Mouse (Mus musculus): ENCODE measurements around the gene Olfr1381. TPM values are rescaled to one million over a fixed set of nuclear protein-coding genes. Genes with fewer than 3 reads are reported as not detected.
"Not testable (repeated sequence)": the region's sequence is repeated elsewhere in the genome, so short reads cannot be mapped to it uniquely, and the experiment has no call there.

The Olfr1381 gene
- polyA plus RNA-seq (2012; rRNA removed): not detected in 2 replicates

DNA sequence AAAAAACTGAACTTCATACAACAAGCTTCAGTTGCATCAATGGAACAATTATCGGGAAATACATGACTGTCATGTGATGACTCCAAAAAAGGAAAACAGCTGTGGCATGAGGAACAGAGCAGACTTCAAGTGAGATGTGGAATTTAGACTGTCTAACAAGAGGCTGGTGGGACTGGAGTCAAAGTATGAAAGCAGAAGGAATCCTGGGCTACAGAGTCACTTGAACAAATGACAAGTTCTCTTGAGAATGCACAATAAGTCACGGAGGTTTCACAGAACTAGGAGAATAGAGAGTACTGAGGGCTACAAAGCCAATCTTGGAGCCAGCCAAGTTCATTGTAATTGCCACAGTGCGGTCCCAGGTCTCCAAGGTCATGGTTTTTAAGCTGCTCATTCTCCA is at the start of gene Olfr1381:
Olfr1381 (plus strand) TSS at position 301 of the 400 bp plus-strand sequence.
- not testable (repeated sequence) for H3K27me3 ChIP-seq (ENCODE audit: control insufficient read depth, insufficient read depth, low read length); H3K4me1 ChIP-seq (ENCODE audit: control insufficient read depth, insufficient read depth, insufficient read length); H3K4me3 ChIP-seq (ENCODE audit: extremely low read depth, insufficient read depth, insufficient read length); DNase-seq (ENCODE audit: low read depth in 1 of 2, low spot score in 2 of 2); H3K27ac ChIP-seq (ENCODE audit: insufficient read depth, low read length); H3K36me3 ChIP-seq (ENCODE audit: control insufficient read depth, insufficient read depth, low read length)
- WGBS: 78% methylated on average over 3 of the region's 3 CpGs

DNA sequence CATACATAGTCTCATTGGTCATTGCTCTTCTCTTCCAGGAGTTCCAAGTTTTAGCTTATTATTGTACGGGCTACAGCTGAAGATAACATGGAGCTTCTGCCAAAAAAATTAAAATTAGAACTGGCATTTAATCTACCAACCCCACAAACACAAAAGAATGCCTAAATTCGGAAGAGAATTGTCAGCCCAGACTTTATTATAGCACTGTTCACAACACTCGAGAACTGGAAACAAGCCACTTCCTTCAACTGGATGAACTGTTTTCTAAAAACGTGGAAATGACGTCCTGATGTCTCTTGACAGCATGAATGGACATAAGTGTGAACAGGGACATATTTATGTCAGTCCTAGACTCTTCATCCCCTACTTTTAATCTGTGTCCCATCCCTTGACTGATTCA is 25.2 kb upstream of the Olfr1381 start:
- H3K4me3 ChIP-seq (ENCODE audit: extremely low read depth, insufficient read depth, insufficient read length): no peak overlapping the region
- H3K4me1 ChIP-seq (ENCODE audit: control insufficient read depth, insufficient read depth, insufficient read length): no peaks in the 10 kb centered on the region
- no peaks in the 10 kb centered on the region for H3K36me3 ChIP-seq (ENCODE audit: control insufficient read depth, insufficient read depth, low read length)
- H3K27ac ChIP-seq (ENCODE audit: insufficient read depth, low read length): no peak overlapping the region
- H3K27me3 ChIP-seq (ENCODE audit: control insufficient read depth, insufficient read depth, low read length): no peaks in the 10 kb centered on the region
- 60% methylated on average over 5 of the region's 5 CpGs for WGBS
- DNase-seq (ENCODE audit: low read depth in 1 of 2, low spot score in 2 of 2): no peak
- TF ChIP-seq POLR2A (IDR thresholded peaks at IDR 0.05; ENCODE audit: low read depth, low read length): no peak
- no peak for TF ChIP-seq CTCF (IDR thresholded peaks at IDR 0.05; ENCODE audit: extremely low read depth, insufficient read depth, insufficient read length, insufficient replicate concordance)

DNA sequence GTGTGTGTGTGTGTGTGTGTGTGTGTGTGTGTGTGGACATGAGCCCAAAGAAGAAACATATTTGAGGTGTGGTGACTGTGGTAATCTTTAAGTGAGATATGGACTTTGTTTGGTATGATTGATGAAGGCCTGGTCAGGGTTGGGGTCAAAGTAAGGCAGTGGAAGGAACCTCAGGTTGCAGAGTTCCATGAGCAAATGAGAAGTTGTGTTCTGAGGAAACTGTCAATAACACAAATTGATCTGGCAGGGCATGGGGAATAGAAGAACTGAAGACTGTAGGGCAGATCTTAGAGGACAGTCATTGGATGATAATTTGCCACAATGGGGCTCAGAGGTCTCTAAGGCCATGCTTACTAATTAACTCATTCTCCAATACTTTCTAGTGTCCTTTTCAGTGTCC is 23.9 kb upstream of the Olfr1381 start, which contains the start of gene Olfr1383:
Olfr1383 (plus strand) TSS at position 301 of the 400 bp plus-strand sequence.
- Histone ChIP-seq H3K4me3 (ENCODE audit: extremely low read depth, insufficient read depth, insufficient read length) (no peak within 1 kb of the TSS), H3K27ac (ENCODE audit: insufficient read depth, low read length) (no peak within 1 kb of the TSS), H3K27me3 (ENCODE audit: control insufficient read depth, insufficient read depth, low read length) (no peaks in the 10 kb centered on the region), H3K36me3 (ENCODE audit: control insufficient read depth, insufficient read depth, low read length) (no peaks in the 10 kb centered on the region), H3K4me1 (ENCODE audit: control insufficient read depth, insufficient read depth, insufficient read length) (no peaks in the 10 kb centered on the region)
- TF ChIP-seq POLR2A (IDR thresholded peaks at IDR 0.05; ENCODE audit: low read depth, low read length) (no peak), CTCF (IDR thresholded peaks at IDR 0.05; ENCODE audit: extremely low read depth, insufficient read depth, insufficient read length, insufficient replicate concordance) (no peak)
- no peak for DNase-seq (ENCODE audit: low read depth in 1 of 2, low spot score in 2 of 2)

DNA sequence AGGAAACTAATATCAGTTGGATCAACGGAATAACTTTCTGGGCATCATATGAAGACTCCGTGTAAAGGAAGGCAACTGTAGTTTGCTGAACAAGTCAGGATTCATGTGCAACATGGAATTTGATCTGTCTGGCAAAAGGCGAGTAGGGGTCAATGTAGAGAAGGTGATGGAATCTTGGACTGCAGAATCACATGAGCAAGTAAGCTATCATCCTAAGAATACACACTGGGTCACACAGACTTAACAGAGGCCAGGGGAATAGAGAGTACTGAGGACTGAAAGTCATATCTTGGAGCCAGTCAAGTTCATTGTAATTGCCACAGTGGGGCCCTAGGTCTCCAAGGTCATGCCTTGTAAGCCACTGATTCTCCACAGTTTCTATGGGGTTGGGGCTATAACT is 15.3 kb upstream of the Olfr1381 start, which contains the start of gene Olfr1382:
Olfr1382 (plus strand) TSS at position 301 of the 400 bp plus-strand sequence.
- Histone ChIP-seq H3K27me3 (ENCODE audit: control insufficient read depth, insufficient read depth, low read length) (no peaks in the 10 kb centered on the region), H3K36me3 (ENCODE audit: control insufficient read depth, insufficient read depth, low read length) (no peaks in the 10 kb centered on the region), H3K27ac (ENCODE audit: insufficient read depth, low read length) (no peak within 1 kb of the TSS), H3K4me3 (ENCODE audit: extremely low read depth, insufficient read depth, insufficient read length) (no peak within 1 kb of the TSS), H3K4me1 (ENCODE audit: control insufficient read depth, insufficient read depth, insufficient read length) (no peaks in the 10 kb centered on the region)
- no peak for TF ChIP-seq POLR2A (IDR thresholded peaks at IDR 0.05; ENCODE audit: low read depth, low read length)
- TF ChIP-seq CTCF (IDR thresholded peaks at IDR 0.05; ENCODE audit: extremely low read depth, insufficient read depth, insufficient read length, insufficient replicate concordance): no peak
- DNase-seq (ENCODE audit: low read depth in 1 of 2, low spot score in 2 of 2): no peak
- 83% methylated on average over 3 of the region's 3 CpGs for WGBS

DNA sequence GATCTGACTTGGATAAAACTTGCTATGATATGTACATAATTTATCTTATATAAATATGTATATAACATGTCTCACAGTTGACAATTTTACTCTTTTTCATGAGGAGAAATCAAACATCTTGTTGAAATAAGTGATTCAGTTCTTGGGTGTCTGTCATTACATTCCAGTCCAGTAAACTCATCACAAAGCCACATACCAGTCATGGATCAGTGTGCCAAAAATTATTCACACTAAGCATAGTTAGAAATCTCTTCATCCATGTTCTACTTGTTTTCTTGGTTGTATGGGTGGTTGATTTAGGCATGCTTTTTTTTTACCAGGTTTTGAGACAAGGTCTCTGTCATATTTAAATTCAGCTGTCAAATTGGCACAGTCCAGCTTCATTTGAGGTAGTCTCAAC is 10.5 kb upstream of the Olfr1381 start:
- no peaks in the 10 kb centered on the region for H3K27me3 ChIP-seq (ENCODE audit: control insufficient read depth, insufficient read depth, low read length)
- no peak overlapping the region for H3K4me3 ChIP-seq (ENCODE audit: extremely low read depth, insufficient read depth, insufficient read length)
- TF ChIP-seq POLR2A (IDR thresholded peaks at IDR 0.05; ENCODE audit: low read depth, low read length) (no peak), CTCF (IDR thresholded peaks at IDR 0.05; ENCODE audit: extremely low read depth, insufficient read depth, insufficient read length, insufficient replicate concordance) (no peak)
- H3K36me3 ChIP-seq (ENCODE audit: control insufficient read depth, insufficient read depth, low read length): no peaks in the 10 kb centered on the region
- DNase-seq (ENCODE audit: low read depth in 1 of 2, low spot score in 2 of 2): no peak
- H3K27ac ChIP-seq (ENCODE audit: insufficient read depth, low read length): no peak overlapping the region
- H3K4me1 ChIP-seq (ENCODE audit: control insufficient read depth, insufficient read depth, insufficient read length): no peaks in the 10 kb centered on the region

DNA sequence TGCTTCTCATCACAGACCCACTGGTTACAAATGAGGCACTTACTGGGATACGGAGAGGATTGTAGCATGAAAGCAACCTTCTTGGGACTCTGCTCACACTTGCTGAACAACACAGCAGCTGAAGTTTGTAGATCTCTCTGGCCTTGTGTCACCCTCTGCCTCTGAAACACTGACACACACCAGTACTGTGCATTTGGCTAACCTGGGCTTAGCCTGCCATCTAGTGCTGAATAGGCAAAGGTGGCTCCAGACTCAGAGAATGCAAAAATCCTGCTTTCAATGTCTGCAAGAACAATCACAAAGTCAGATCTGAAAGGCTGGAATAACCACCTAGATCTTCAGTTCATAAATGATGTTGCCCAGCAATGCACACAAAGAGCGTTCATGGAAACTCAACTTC is 6.6 kb upstream of the Olfr1381 start:
- H3K36me3 ChIP-seq (ENCODE audit: control insufficient read depth, insufficient read depth, low read length); H3K27ac ChIP-seq (ENCODE audit: insufficient read depth, low read length); H3K27me3 ChIP-seq (ENCODE audit: control insufficient read depth, insufficient read depth, low read length); DNase-seq (ENCODE audit: low read depth in 1 of 2, low spot score in 2 of 2); H3K4me1 ChIP-seq (ENCODE audit: control insufficient read depth, insufficient read depth, insufficient read length); H3K4me3 ChIP-seq (ENCODE audit: extremely low read depth, insufficient read depth, insufficient read length): not testable (repeated sequence)
- WGBS: 87% methylated on average over 2 of the region's 2 CpGs

DNA sequence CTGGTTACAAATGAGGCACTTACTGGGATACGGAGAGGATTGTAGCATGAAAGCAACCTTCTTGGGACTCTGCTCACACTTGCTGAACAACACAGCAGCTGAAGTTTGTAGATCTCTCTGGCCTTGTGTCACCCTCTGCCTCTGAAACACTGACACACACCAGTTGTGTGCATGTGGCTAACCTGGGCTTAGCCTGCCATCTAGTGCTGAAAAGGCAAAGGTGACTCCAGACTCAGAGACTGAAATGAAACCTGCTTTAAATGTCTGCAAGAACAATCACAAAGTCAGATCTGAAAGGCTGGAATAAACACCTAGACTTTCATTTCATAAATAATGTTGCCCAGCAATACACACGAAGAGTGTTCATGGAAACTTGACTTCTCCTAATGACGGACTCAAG is 10.8 kb downstream of the Olfr1381 start:
- not testable (repeated sequence) for H3K27me3 ChIP-seq (ENCODE audit: control insufficient read depth, insufficient read depth, low read length); DNase-seq (ENCODE audit: low read depth in 1 of 2, low spot score in 2 of 2); H3K4me1 ChIP-seq (ENCODE audit: control insufficient read depth, insufficient read depth, insufficient read length); H3K36me3 ChIP-seq (ENCODE audit: control insufficient read depth, insufficient read depth, low read length); H3K4me3 ChIP-seq (ENCODE audit: extremely low read depth, insufficient read depth, insufficient read length); H3K27ac ChIP-seq (ENCODE audit: insufficient read depth, low read length)
- WGBS: 83% methylated on average over 3 of the region's 3 CpGs

DNA sequence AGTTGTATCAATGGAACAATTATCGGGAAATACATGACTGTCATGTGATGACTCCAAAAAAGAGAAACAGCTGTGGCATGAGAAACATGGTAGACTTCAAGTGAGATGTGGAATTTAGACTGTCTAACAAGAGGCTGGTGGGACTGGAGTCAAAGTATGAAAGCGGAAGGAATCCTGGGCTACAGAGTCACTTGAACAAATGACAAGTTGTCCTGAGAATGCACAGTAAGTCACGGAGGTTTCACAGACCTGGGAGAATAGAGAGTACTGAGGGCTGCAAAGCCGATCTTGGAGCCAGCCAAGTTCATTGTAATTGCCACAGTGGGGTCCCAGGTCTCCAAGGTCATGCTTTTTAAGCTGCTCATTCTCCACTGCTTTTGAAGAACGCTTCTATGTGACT is 13.3 kb downstream of the Olfr1381 start, which contains the start of gene Olfr1380:
Olfr1380 (plus strand) TSS at position 301 of the 400 bp plus-strand sequence.
- WGBS: 78% methylated on average over 5 of the region's 5 CpGs
- H3K36me3 ChIP-seq (ENCODE audit: control insufficient read depth, insufficient read depth, low read length); DNase-seq (ENCODE audit: low read depth in 1 of 2, low spot score in 2 of 2): not testable (repeated sequence)

DNA sequence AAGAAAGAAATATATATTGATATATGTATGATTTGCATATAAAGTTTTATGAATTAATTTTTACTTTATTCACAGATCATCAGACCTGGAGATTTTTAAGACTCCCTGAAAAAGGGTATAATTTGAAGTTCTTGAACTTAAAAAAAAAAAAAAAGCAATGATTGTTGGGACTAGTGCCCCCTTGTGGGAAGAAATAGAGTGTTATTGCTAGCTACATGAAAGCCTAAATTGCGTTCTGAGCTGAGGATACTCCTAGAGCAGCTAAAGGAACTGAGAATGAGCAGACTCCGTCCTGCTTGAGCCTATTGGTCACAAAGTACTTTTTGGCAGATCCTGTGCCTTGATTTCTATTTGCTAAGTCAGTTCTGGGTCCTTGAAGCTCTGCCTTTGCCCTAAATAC is 31.8 kb downstream of the Olfr1381 start:
- H3K36me3 ChIP-seq (ENCODE audit: control insufficient read depth, insufficient read depth, low read length); H3K4me1 ChIP-seq (ENCODE audit: control insufficient read depth, insufficient read depth, insufficient read length); H3K27me3 ChIP-seq (ENCODE audit: control insufficient read depth, insufficient read depth, low read length); DNase-seq (ENCODE audit: low read depth in 1 of 2, low spot score in 2 of 2); H3K4me3 ChIP-seq (ENCODE audit: extremely low read depth, insufficient read depth, insufficient read length); H3K27ac ChIP-seq (ENCODE audit: insufficient read depth, low read length): not testable (repeated sequence)
- WGBS: 40% methylated on average over 2 of the region's 2 CpGs

More for the DNA sequence above, 13.3 kb downstream of the Olfr1381 start, which contains the start of gene Olfr1380:
- H3K4me3 ChIP-seq (ENCODE audit: extremely low read depth, insufficient read depth, insufficient read length); H3K27me3 ChIP-seq (ENCODE audit: control insufficient read depth, insufficient read depth, low read length); H3K27ac ChIP-seq (ENCODE audit: insufficient read depth, low read length); H3K4me1 ChIP-seq (ENCODE audit: control insufficient read depth, insufficient read depth, insufficient read length): not testable (repeated sequence)

DNA sequence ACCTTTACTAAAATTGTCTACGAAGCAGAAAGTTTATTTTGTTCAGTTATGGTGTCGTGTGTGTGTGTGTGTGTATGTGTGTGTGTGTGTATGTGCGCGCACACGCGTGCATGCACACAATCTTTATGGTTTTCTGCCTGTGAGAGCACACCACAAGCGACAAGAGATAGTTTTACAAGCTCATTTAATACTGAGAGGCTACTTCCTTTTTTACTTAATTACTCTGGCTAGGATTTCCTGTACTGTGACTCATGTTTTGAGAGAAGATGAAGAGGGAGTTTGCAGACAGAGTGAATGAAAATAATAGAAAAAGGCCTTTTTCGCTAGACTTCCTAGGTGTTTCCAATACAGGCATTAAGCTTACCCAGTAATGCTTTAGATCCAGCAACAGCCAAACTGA is 37.2 kb downstream of the Olfr1381 start:
- not testable (repeated sequence) for H3K36me3 ChIP-seq (ENCODE audit: control insufficient read depth, insufficient read depth, low read length); H3K4me3 ChIP-seq (ENCODE audit: extremely low read depth, insufficient read depth, insufficient read length); H3K27ac ChIP-seq (ENCODE audit: insufficient read depth, low read length); H3K4me1 ChIP-seq (ENCODE audit: control insufficient read depth, insufficient read depth, insufficient read length); DNase-seq (ENCODE audit: low read depth in 1 of 2, low spot score in 2 of 2); H3K27me3 ChIP-seq (ENCODE audit: control insufficient read depth, insufficient read depth, low read length)
- 15% methylated on average over 8 of the region's 8 CpGs for WGBS
